Mouse (Mus musculus): ENCODE measurements around the gene Gm11027. TPM values are rescaled to one million over a fixed set of nuclear protein-coding genes. Genes with fewer than 3 reads are reported as not detected.
A peak's percentile ranks its signal among the peaks of the same experiment; 100 is the strongest.

Gene Gm11027
- polyA plus RNA-seq, 1 experiment from 2014 or later = not detected

DNA sequence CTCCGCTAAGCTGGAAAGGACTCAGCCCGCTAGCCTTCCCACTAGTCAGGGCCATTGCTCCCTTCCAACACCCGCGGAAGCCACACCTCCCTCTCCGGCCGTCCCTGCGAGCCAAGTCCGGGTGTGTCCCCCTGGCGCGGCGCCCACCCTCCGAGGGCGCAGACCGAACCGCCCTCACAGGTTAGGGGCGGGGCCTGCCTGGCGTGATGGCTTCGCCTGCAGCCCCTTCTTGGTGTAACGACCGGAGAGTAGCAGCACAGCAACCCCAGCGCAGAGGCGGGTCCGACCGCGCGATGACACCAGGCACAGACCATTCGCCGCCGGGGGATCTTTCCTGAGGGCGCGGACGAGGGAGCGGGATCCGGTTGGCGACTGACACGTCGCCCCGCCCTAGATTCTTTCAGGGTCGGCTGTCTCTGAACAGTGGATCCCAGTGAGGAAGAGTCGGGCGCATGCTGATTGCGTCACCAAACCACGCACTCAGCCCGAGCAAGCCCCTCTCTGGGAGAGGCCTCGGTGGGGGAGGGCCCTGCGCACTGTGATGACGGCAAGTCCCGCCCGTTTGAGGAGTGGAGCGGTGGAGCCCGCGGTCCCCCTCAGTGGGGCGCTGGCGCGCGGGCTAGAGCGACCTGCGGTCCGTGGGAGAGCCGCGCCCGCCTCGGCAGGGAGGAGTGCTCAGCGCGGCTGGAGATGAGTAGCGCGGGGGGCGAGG, 5.6 kb downstream of the Gm11027 start, which contains the start of gene Esyt2:
Gene Esyt2, plus strand, starts transcription at position 544 of the 712 bp plus-strand sequence.
- Histone ChIP-seq H3K4me1 (peaks cover 14% of the 10 kb centered on the region), H3K27me3 (no peaks in the 10 kb centered on the region), H3K4me3 (peak within 1 kb of the TSS; percentile 95), H3K27ac (peak within 1 kb of the TSS; percentile 95), H3K4me2 (replicated peaks) (peak within 1 kb of the TSS; percentile 99), H3K9me3 (no peaks in the 10 kb centered on the region), H3K9ac (peak within 1 kb of the TSS; percentile 93), H3K36me3 (no peaks in the 10 kb centered on the region)
- peak; percentile 97 for ATAC-seq (ENCODE audit: low FRiP score, low read depth)
- under 1% methylated on average over 59 of the region's 68 CpGs for WGBS

DNA sequence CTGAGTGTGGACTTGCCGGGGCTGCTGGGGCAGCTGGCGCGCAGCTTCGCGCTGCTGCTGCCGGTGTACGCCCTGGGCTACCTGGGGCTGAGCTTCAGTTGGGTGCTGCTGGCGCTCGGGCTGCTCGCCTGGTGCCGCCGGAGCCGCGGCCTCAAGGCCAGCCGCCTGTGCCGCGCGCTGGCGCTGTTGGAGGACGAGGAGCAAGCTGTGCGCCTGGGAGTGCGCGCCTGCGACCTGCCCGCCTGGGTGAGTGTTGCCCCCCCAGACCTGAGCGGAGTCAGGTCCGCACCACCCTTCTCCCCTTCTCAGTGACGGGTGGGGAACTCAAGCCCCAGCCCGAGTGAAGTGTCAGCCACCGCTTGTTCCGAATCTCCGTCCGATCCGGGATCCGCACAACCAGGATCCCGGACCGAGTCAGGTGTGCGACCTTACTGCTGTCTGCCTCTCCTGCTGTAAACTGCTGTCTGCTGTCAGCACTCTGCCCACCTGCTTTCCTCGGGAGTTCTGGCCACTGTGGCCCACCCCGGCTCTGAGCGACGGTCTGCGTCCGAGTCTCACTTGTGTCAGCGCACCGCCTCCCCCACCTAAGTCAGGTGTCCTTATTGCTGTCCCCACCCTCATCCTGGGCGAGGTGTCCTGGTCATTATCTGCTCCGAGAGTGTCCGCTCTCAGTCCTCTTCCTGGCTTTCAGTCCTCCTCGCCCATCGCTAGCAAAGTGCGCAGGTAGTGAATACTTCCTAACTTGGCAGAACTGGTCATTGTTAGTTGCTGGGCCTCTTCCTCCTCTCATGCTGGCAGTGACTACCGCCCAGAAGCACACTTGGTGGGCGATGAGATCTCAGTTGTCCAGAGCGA, 6.5 kb downstream of the Gm11027 start:
- Histone ChIP-seq H3K27ac (peak overlapping the region; percentile 95), H3K4me2 (replicated peaks) (peak overlapping the region; percentile 99), H3K9ac (peak overlapping the region; percentile 93), H3K36me3 (no peaks in the 10 kb centered on the region), H3K4me1 (peaks cover 14% of the 10 kb centered on the region), H3K4me3 (peak overlapping the region; percentile 95), H3K27me3 (no peaks in the 10 kb centered on the region), H3K9me3 (no peaks in the 10 kb centered on the region)
- no peak; the same call in 1 of the 2 replicates for ATAC-seq (ENCODE audit: low FRiP score, low read depth)
- under 1% methylated on average over 54 of the region's 55 CpGs for WGBS

DNA sequence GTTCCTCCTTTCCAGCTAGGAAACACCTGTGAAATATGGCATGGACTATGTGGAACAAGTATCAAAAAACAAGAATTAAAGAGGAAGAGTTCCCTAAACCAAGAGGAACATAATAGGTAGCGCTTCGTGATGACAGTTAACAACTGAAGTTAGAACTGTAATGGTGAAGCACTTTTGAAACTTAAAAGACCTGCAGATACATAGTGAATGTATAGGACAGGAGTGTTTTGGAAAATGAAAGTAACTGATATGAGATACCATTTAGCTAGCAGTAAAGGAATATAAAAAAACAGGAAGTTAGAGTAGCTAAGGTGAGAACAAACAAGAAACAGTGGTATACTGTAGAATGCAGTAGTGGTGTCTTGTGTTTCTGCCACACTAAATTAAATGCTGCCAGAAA, 7.7 kb downstream of the Gm11027 start:
- Histone ChIP-seq H3K4me1 (peaks cover 14% of the 10 kb centered on the region), H3K36me3 (no peaks in the 10 kb centered on the region), H3K27me3 (no peaks in the 10 kb centered on the region), H3K9ac (no peak overlapping the region), H3K9me3 (no peaks in the 10 kb centered on the region), H3K4me2 (replicated peaks) (no peak overlapping the region), H3K4me3 (no peak overlapping the region), H3K27ac (no peak overlapping the region)
- WGBS = 89% methylated on average over 2 of the region's 2 CpGs
- no peak for ATAC-seq (ENCODE audit: low FRiP score, low read depth)

- no peaks in the 10 kb centered on the region for H3K27me3 ChIP-seq
- no peak overlapping the region for H3K4me3 ChIP-seq
- H3K27ac ChIP-seq = no peak overlapping the region
- no peaks in the 10 kb centered on the region for H3K36me3 ChIP-seq
- H3K9ac ChIP-seq = no peak overlapping the region
- H3K4me1 ChIP-seq = peaks cover 14% of the 10 kb centered on the region
- WGBS = 87% methylated on average over 2 of the region's 2 CpGs
- ATAC-seq (ENCODE audit: low FRiP score, low read depth) = no peak
- H3K4me2 ChIP-seq (replicated peaks) = no peak overlapping the region
- H3K9me3 ChIP-seq = no peaks in the 10 kb centered on the region
These were observed 8.3 kb downstream of the Gm11027 start for GRCm38 (mm10) chr12:116283511-116283910.

GRCm38 (mm10) chr12:116293185-116293584, 18.0 kb downstream of the Gm11027 start:
- no peaks in the 10 kb centered on the region for H3K27me3 ChIP-seq
- H3K9ac ChIP-seq = no peak overlapping the region
- no peaks in the 10 kb centered on the region for H3K9me3 ChIP-seq
- no peak overlapping the region for H3K27ac ChIP-seq
- ATAC-seq (ENCODE audit: low FRiP score, low read depth) = no peak
- no peaks in the 10 kb centered on the region for H3K36me3 ChIP-seq
- WGBS = 63% methylated on average over 2 of the region's 2 CpGs
- H3K4me2 ChIP-seq (replicated peaks) = no peak overlapping the region
- no peak overlapping the region for H3K4me3 ChIP-seq
- no peaks in the 10 kb centered on the region for H3K4me1 ChIP-seq

DNA sequence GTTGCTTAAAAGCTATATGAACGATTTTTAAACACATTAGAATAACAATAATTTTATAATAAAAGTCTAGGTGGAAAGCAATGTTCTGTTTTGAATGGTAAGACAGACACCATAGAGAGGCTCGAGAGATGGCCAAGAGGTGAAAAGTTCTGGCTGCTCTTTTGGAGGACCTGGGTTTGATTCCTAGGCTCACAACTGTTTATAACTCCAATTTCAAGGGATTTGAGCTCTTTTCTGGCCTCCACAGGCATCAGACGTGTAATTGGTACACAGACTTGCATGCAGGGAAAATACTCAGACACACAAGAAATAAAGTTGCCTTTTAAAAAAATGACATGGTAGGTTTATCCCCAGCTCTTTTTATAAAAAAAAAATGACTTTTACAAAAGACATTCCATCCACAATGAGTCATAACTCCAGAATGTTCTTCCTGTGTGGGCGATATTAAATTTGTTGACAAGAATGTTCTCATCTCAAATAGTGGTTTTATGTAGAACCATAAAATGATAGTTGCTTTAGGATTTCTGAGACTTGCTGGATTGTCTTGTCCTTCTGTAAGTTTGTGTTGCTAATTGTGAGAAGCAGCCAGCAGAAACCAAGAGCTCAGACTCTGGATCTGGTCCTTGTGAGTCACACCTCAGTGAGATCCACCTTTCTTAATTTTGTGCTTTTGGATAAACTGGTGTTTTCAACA, 18.6 kb downstream of the Gm11027 start:
- H3K27me3 ChIP-seq = no peaks in the 10 kb centered on the region
- no peaks in the 10 kb centered on the region for H3K36me3 ChIP-seq
- 79% methylated on average over 4 of the region's 4 CpGs for WGBS

DNA sequence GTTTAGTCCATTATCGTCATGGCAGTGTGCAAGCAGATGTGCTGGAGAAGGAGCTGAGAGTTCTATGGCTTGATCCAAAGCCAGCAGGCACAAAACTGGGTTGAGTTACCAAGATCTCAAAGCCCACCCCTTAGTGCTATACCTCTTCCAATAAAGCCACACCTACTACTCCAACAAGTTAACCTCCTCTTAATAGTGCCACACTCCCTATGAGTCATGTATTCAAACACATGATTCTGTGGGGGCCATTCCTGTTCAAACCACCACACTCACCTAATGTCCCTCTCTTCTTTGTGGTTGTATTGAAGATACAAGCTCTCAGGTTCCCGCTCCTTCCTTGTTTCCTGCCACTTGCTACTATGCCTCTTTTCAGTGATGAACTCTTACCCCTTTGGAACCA, 24.7 kb downstream of the Gm11027 start:
- H3K4me2 ChIP-seq (replicated peaks) = no peak overlapping the region
- no peak overlapping the region for H3K4me3 ChIP-seq
- 92% methylated on average over 2 of the region's 2 CpGs for WGBS
- no peaks in the 10 kb centered on the region for H3K27me3 ChIP-seq
- H3K9me3 ChIP-seq = no peaks in the 10 kb centered on the region; the same call in 1 of the 2 replicates
- H3K9ac ChIP-seq = no peak overlapping the region
- no peak for ATAC-seq (ENCODE audit: low FRiP score, low read depth)
- no peaks in the 10 kb centered on the region for H3K4me1 ChIP-seq
- H3K27ac ChIP-seq = no peak overlapping the region
- no peaks in the 10 kb centered on the region for H3K36me3 ChIP-seq

More for the DNA sequence above, 18.6 kb downstream of the Gm11027 start:
- Histone ChIP-seq H3K9me3 (no peaks in the 10 kb centered on the region), H3K9ac (no peak overlapping the region), H3K4me2 (replicated peaks) (no peak overlapping the region), H3K4me1 (no peaks in the 10 kb centered on the region), H3K4me3 (no peak overlapping the region), H3K27ac (no peak overlapping the region)
- ATAC-seq (ENCODE audit: low FRiP score, low read depth) = no peak

DNA sequence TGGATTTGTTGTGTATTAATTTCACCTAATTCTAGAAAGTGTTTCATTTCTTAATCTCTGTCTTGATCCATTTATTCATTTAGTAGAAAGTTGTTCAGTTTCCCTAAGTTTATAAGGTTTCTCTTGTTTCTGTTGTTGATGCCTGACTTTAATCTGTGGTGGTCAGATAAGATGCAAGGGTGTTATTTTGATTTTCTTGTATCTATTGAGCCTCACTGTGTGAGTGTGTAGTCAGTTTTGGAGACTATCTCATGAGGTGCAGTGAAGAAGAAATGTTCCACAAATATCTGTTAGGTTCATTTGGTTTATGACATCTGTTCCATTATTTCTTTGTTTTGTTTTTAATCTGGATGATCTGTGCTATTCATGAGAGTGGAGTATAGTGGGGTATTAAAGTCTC, 27.0 kb downstream of the Gm11027 start:
- no peak overlapping the region for H3K9ac ChIP-seq
- ATAC-seq (ENCODE audit: low FRiP score, low read depth) = no peak

DNA sequence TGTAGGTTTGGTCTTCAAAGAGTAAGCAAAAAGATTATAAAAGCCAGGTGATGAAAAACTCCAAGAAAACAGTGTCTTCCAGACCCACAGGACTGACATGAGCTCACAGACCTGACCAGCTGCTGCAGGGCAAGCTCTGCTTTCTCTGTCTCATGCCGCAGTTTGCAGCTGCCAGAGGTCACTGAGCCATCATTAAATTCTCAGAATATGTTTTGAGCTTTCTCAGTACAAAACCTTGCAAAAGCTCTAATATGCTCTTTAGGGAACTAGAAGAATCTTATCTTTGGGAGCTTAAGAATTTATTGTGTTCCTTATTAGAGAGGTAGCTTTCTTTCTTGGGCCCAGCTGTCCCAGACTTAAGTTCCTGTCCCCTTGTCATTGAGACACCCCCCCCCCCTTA, 30.9 kb downstream of the Gm11027 start:
- H3K4me1 ChIP-seq = no peaks in the 10 kb centered on the region
- ATAC-seq (ENCODE audit: low FRiP score, low read depth) = no peak
- WGBS = 64% methylated on average over 1 of the region's 1 CpGs

More for the DNA sequence above, 27.0 kb downstream of the Gm11027 start:
- H3K27me3 ChIP-seq = no peaks in the 10 kb centered on the region
- H3K27ac ChIP-seq = no peak overlapping the region
- H3K4me2 ChIP-seq (replicated peaks) = no peak overlapping the region
- no peaks in the 10 kb centered on the region; the same call in 1 of the 2 replicates for H3K9me3 ChIP-seq
- H3K36me3 ChIP-seq = no peaks in the 10 kb centered on the region
- H3K4me1 ChIP-seq = no peaks in the 10 kb centered on the region
- no peak overlapping the region for H3K4me3 ChIP-seq

DNA sequence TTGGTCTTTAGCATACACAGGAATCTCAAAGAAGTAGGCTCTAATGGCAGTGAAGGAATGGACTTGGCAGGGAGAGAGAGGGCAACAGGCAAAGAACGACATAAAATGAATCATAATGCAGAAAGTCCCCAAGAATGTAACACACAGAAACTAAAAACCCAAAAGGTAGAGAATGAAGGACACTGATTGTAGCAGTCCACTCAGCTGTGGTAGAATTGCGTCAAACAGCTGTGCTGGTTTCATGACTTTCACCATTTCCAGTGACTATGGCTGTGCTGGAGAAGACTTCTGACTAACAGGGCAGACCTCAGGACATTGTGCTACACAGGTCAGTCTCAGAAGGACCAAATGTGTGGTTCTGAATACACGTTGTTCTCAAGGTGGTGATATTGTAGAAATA, 32.7 kb downstream of the Gm11027 start:
- Histone ChIP-seq H3K9me3 (no peaks in the 10 kb centered on the region), H3K4me2 (replicated peaks) (no peak overlapping the region), H3K27ac (no peak overlapping the region), H3K4me1 (no peaks in the 10 kb centered on the region), H3K27me3 (no peaks in the 10 kb centered on the region), H3K9ac (no peak overlapping the region), H3K36me3 (no peaks in the 10 kb centered on the region), H3K4me3 (no peak overlapping the region)
- ATAC-seq (ENCODE audit: low FRiP score, low read depth) = no peak
- 88% methylated on average over 3 of the region's 3 CpGs for WGBS

More for the DNA sequence above, 30.9 kb downstream of the Gm11027 start:
- Histone ChIP-seq H3K4me3 (no peak overlapping the region), H3K9me3 (no peaks in the 10 kb centered on the region), H3K36me3 (no peaks in the 10 kb centered on the region), H3K9ac (no peak overlapping the region), H3K4me2 (replicated peaks) (no peak overlapping the region), H3K27ac (no peak overlapping the region), H3K27me3 (no peaks in the 10 kb centered on the region)

DNA sequence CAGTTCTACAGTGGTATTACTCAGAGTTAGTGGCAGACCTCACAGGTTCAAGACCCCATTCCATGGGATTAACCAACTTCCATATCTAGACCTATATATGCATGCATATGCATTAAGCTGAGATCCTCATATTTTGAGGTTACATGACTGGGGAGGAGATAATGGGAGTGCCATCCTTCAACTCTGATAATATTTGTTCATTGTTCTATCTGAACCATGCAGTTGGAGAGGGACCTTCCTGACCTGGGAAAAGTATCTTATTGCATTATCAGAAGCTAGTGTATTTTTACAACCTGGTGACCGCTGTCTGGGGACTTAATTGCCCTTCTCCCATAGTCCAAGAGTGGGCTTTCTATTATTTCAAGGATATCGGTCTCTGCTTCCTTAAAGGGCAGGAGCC, 33.4 kb downstream of the Gm11027 start:
- 72% methylated on average over 2 of the region's 2 CpGs for WGBS
- no peaks in the 10 kb centered on the region for H3K4me1 ChIP-seq
- ATAC-seq (ENCODE audit: low FRiP score, low read depth) = no peak
- H3K4me3 ChIP-seq = no peak overlapping the region
- no peaks in the 10 kb centered on the region for H3K9me3 ChIP-seq
- H3K27ac ChIP-seq = no peak overlapping the region
- H3K36me3 ChIP-seq = no peaks in the 10 kb centered on the region
- no peak overlapping the region for H3K9ac ChIP-seq
- no peaks in the 10 kb centered on the region for H3K27me3 ChIP-seq
- H3K4me2 ChIP-seq (replicated peaks) = no peak overlapping the region

GRCm38 (mm10) chr12:116313816-116314215, 38.6 kb downstream of the Gm11027 start:
- WGBS = 85% methylated on average over 1 of the region's 1 CpGs
- ATAC-seq (ENCODE audit: low FRiP score, low read depth) = no peak
- Histone ChIP-seq H3K27me3 (no peaks in the 10 kb centered on the region), H3K9me3 (no peaks in the 10 kb centered on the region), H3K9ac (no peak overlapping the region), H3K4me3 (no peak overlapping the region), H3K36me3 (no peaks in the 10 kb centered on the region), H3K4me2 (replicated peaks) (no peak overlapping the region), H3K4me1 (no peaks in the 10 kb centered on the region), H3K27ac (no peak overlapping the region)
